Mouse (Mus musculus): ENCODE results near the gene Zkscan8. TPM values are rescaled to one million over a fixed set of nuclear protein-coding genes. Genes with fewer than 3 reads are reported as not detected.

Gene Zkscan8
- total and polyA plus RNA-seq, 2 experiments: 1.7 to 5.3 TPM

DNA sequence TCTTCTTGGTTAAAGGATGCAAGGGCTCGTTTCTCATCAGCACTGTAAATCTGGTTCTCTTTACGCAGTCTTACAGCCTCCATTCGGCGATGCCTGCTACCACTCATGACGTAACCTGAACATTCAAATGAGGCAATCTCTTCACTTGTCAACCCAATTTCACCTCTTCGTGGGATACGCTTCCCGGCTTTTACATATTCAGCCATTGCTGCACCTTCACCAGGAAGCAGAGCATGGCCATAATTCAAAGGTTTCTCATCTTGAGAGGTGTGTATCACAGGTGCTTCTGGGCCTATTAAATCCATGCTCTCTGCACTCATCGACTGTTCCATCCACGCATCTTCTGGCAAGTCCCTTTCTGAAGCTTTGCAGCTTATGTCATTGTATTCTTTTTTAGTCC lies 63.6 kb downstream of the Zkscan8 start:
- H3K36me3 ChIP-seq (ENCODE audit: control insufficient read depth, insufficient read depth, low read length): no peaks in the 10 kb centered on the region
- no peak overlapping the region for H3K9ac ChIP-seq (ENCODE audit: low read depth, low read length)
- H3K27ac ChIP-seq (replicated peaks; ENCODE audit: insufficient read depth, low read depth, low read length): no peak overlapping the region
- H3K79me2 ChIP-seq (ENCODE audit: control insufficient read depth, insufficient read depth, low read length): no peaks in the 10 kb centered on the region
- H3K4me1 ChIP-seq (ENCODE audit: control insufficient read depth, insufficient read depth, low read length): 0 out of 2 replicates have a peak, but pooled peaks cover 3% of the 10 kb centered on the region
- DNase-seq (ENCODE audit: extremely low read depth, low read depth, low spot score): no peak
- TF ChIP-seq CTCF (IDR thresholded peaks at IDR 0.05; ENCODE audit: low read depth, low read length) (no peak), POLR2A (IDR thresholded peaks at IDR 0.05; ENCODE audit: extremely low read depth, insufficient read depth, low read length) (no peak)
- no peaks in the 10 kb centered on the region for H3K27me3 ChIP-seq (ENCODE audit: control insufficient read depth, insufficient read depth, low read length)
- WGBS: 90% methylated on average over 10 of the region's 10 CpGs
- H3K4me3 ChIP-seq (ENCODE audit: insufficient read depth, low read depth, low read length): no peak overlapping the region

Other genes with a start within 250 kb of the Zkscan8 start
- not detected in 2 replicates for gene Gpx5, start 238.4 kb downstream of the Zkscan8 start, total RNA-seq (2014; rRNA removed)
- gene Gpx5, start 238.4 kb downstream of the Zkscan8 start, polyA plus RNA-seq (2012; rRNA removed): not detected in 2 replicates
- 0.27 and 1.0 TPM in 2 replicates for gene Gpx6, start 219.0 kb downstream of the Zkscan8 start, total RNA-seq (2014; rRNA removed)
- 0.55 and 0.70 TPM in 2 replicates for gene Gpx6, start 219.0 kb downstream of the Zkscan8 start, polyA plus RNA-seq (2012; rRNA removed)
- gene Olfr1367, start 184.2 kb downstream of the Zkscan8 start, total RNA-seq (2014; rRNA removed): not detected in 2 replicates
- gene Olfr1367, start 184.2 kb downstream of the Zkscan8 start, polyA plus RNA-seq (2012; rRNA removed): not detected in 2 replicates
- gene Zscan12, start 168.3 kb downstream of the Zkscan8 start, total RNA-seq (2014; rRNA removed): 5.4 and 6.0 TPM in 2 replicates
- 1.0 and 1.2 TPM in 2 replicates for gene Zscan12, start 168.3 kb downstream of the Zkscan8 start, polyA plus RNA-seq (2012; rRNA removed)
- gene Zkscan3, start 128.4 kb downstream of the Zkscan8 start, total RNA-seq (2014; rRNA removed): 31.6 and 33.1 TPM in 2 replicates
- gene Zkscan3, start 128.4 kb downstream of the Zkscan8 start, polyA plus RNA-seq (2012; rRNA removed): 10.9 and 14.5 TPM in 2 replicates
- 0.60 and 0.83 TPM in 2 replicates for gene Pgbd1, start 90.1 kb downstream of the Zkscan8 start, total RNA-seq (2014; rRNA removed)
- 0.20 and 0.26 TPM in 2 replicates for gene Pgbd1, start 90.1 kb downstream of the Zkscan8 start, polyA plus RNA-seq (2012; rRNA removed)
- 30.8 and 33.4 TPM in 2 replicates for gene Zscan26, start 77.4 kb downstream of the Zkscan8 start, total RNA-seq (2014; rRNA removed)
- gene Zscan26, start 77.4 kb downstream of the Zkscan8 start, polyA plus RNA-seq (2012; rRNA removed): 7.5 and 12.1 TPM in 2 replicates
- gene Nkapl, start 62.6 kb downstream of the Zkscan8 start, total RNA-seq (2014; rRNA removed): 0.27 and 0.55 TPM in 2 replicates
- gene Nkapl, start 62.6 kb downstream of the Zkscan8 start, polyA plus RNA-seq (2012; rRNA removed): 0.13 and 0.29 TPM in 2 replicates
- 0.47 and 1.0 TPM in 2 replicates for gene Zkscan4, start 52.2 kb downstream of the Zkscan8 start, total RNA-seq (2014; rRNA removed)
- 0.09 and 0.29 TPM in 2 replicates for gene Zkscan4, start 52.2 kb downstream of the Zkscan8 start, polyA plus RNA-seq (2012; rRNA removed)
- not detected in 2 replicates for gene Gm10065, start 51.7 kb downstream of the Zkscan8 start, total RNA-seq (2014; rRNA removed)
- not detected in 2 replicates for gene Gm10065, start 51.7 kb downstream of the Zkscan8 start, polyA plus RNA-seq (2012; rRNA removed)
- 0.27 and 0.28 TPM in 2 replicates for gene AK157302, start 35.9 kb downstream of the Zkscan8 start, total RNA-seq (2014; rRNA removed)
- 0.11 TPM in 1 of 2 replicates, not detected in the other for gene AK157302, start 35.9 kb downstream of the Zkscan8 start, polyA plus RNA-seq (2012; rRNA removed)
- 20.5 and 23.4 TPM in 2 replicates for gene Gm11273, start 29.7 kb downstream of the Zkscan8 start, total RNA-seq (2014; rRNA removed)
- gene Gm11273, start 29.7 kb downstream of the Zkscan8 start, polyA plus RNA-seq (2012; rRNA removed): 26.0 and 26.2 TPM in 2 replicates
- gene Olfr1366, start 11.7 kb upstream of the Zkscan8 start, total RNA-seq (2014; rRNA removed): not detected in 2 replicates
- gene Olfr1366, start 11.7 kb upstream of the Zkscan8 start, polyA plus RNA-seq (2012; rRNA removed): not detected in 2 replicates
- gene Olfr1535, start 28.8 kb upstream of the Zkscan8 start, total RNA-seq (2014; rRNA removed): not detected in 2 replicates
- not detected in 2 replicates for gene Olfr1535, start 28.8 kb upstream of the Zkscan8 start, polyA plus RNA-seq (2012; rRNA removed)
- gene Olfr1364, start 50.6 kb upstream of the Zkscan8 start, total RNA-seq (2014; rRNA removed): not detected in 2 replicates
- not detected in 2 replicates for gene Olfr1364, start 50.6 kb upstream of the Zkscan8 start, polyA plus RNA-seq (2012; rRNA removed)
- gene Olfr1362, start 82.9 kb upstream of the Zkscan8 start, total RNA-seq (2014; rRNA removed): not detected in 2 replicates
- not detected in 2 replicates for gene Olfr1362, start 82.9 kb upstream of the Zkscan8 start, polyA plus RNA-seq (2012; rRNA removed)
- gene Olfr11, start 111.4 kb upstream of the Zkscan8 start, total RNA-seq (2014; rRNA removed): not detected in 2 replicates
- gene Olfr11, start 111.4 kb upstream of the Zkscan8 start, polyA plus RNA-seq (2012; rRNA removed): not detected in 2 replicates
- gene Olfr1361, start 132.3 kb upstream of the Zkscan8 start, total RNA-seq (2014; rRNA removed): not detected in 2 replicates
- gene Olfr1361, start 132.3 kb upstream of the Zkscan8 start, polyA plus RNA-seq (2012; rRNA removed): not detected in 2 replicates
- not detected in 2 replicates for gene Olfr1360, start 146.3 kb upstream of the Zkscan8 start, total RNA-seq (2014; rRNA removed)
- not detected in 2 replicates for gene Olfr1360, start 146.3 kb upstream of the Zkscan8 start, polyA plus RNA-seq (2012; rRNA removed)
- gene Olfr1359, start 167.0 kb upstream of the Zkscan8 start, total RNA-seq (2014; rRNA removed): not detected in 2 replicates
- gene Olfr1359, start 167.0 kb upstream of the Zkscan8 start, polyA plus RNA-seq (2012; rRNA removed): not detected in 2 replicates
- gene Hist1h2bl, start 185.0 kb upstream of the Zkscan8 start, total RNA-seq (2014; rRNA removed): 1.4 and 1.5 TPM in 2 replicates
- gene Hist1h2bl, start 185.0 kb upstream of the Zkscan8 start, polyA plus RNA-seq (2012; rRNA removed): 0.90 TPM in 1 of 2 replicates, not detected in the other
- 8.9 and 10.2 TPM in 2 replicates for gene Hist1h2ai, start 185.3 kb upstream of the Zkscan8 start, total RNA-seq (2014; rRNA removed)
- gene Hist1h2ai, start 185.3 kb upstream of the Zkscan8 start, polyA plus RNA-seq (2012; rRNA removed): 0.64 and 1.6 TPM in 2 replicates
- gene Hist1h3h, start 186.5 kb upstream of the Zkscan8 start, total RNA-seq (2014; rRNA removed): 24.2 and 48.6 TPM in 2 replicates
- 1.8 TPM in 1 of 2 replicates, not detected in the other for gene Hist1h3h, start 186.5 kb upstream of the Zkscan8 start, polyA plus RNA-seq (2012; rRNA removed)
- 2.8 and 7.2 TPM in 2 replicates for gene Hist1h2bm, start 190.9 kb upstream of the Zkscan8 start, total RNA-seq (2014; rRNA removed)
- gene Hist1h2bm, start 190.9 kb upstream of the Zkscan8 start, polyA plus RNA-seq (2012; rRNA removed): not detected in 2 replicates
- gene Hist1h4j, start 203.9 kb upstream of the Zkscan8 start, total RNA-seq (2014; rRNA removed): 21.5 and 24.9 TPM in 2 replicates
- gene Hist1h4j, start 203.9 kb upstream of the Zkscan8 start, polyA plus RNA-seq (2012; rRNA removed): 0.31 and 1.1 TPM in 2 replicates
- gene Hist1h4k, start 219.4 kb upstream of the Zkscan8 start, total RNA-seq (2014; rRNA removed): 41.2 and 45.6 TPM in 2 replicates
- gene Hist1h4k, start 219.4 kb upstream of the Zkscan8 start, polyA plus RNA-seq (2012; rRNA removed): 3.6 and 8.6 TPM in 2 replicates
- gene Hist1h2ak, start 222.7 kb upstream of the Zkscan8 start, total RNA-seq (2014; rRNA removed): 3.3 and 6.0 TPM in 2 replicates
- gene Hist1h2ak, start 222.7 kb upstream of the Zkscan8 start, polyA plus RNA-seq (2012; rRNA removed): 0.47 TPM in 1 of 2 replicates, not detected in the other
- 4.6 and 10.8 TPM in 2 replicates for gene Hist1h2bn, start 223.0 kb upstream of the Zkscan8 start, total RNA-seq (2014; rRNA removed)
- gene Hist1h2bn, start 223.0 kb upstream of the Zkscan8 start, polyA plus RNA-seq (2012; rRNA removed): not detected in 2 replicates
- gene Hist1h1b, start 249.5 kb upstream of the Zkscan8 start, total RNA-seq (2014; rRNA removed): 3.5 and 4.5 TPM in 2 replicates
- 0.35 TPM in 1 of 2 replicates, not detected in the other for gene Hist1h1b, start 249.5 kb upstream of the Zkscan8 start, polyA plus RNA-seq (2012; rRNA removed)